Mouse (Mus musculus) liver, postnatal 0 days (tissue): ENCODE measurements around the gene Pno1.

Experiments used
- CTCF ChIP-seq: sonication (generic); IDR thresholded peaks from 2 replicates; pipeline ENCODE4 v1.5.1; 2016; ENCODE audit warnings: antibody characterized with exemption, low read depth
- EP300 ChIP-seq: IDR thresholded peaks from 2 replicates; pipeline ENCODE4 v1.6.1; 2016; ENCODE audit warnings: antibody characterized with exemption, low read depth, mild to moderate bottlenecking

- no peak for TF ChIP-seq CTCF
- no peak for TF ChIP-seq EP300
Observed at GRCm38 (mm10) chr11:17176638-17177037, 34.7 kb downstream of the Pno1 start.
